9 mouse cellular contexts compared by ENCODE assay signal in the genomic region with DNA sequence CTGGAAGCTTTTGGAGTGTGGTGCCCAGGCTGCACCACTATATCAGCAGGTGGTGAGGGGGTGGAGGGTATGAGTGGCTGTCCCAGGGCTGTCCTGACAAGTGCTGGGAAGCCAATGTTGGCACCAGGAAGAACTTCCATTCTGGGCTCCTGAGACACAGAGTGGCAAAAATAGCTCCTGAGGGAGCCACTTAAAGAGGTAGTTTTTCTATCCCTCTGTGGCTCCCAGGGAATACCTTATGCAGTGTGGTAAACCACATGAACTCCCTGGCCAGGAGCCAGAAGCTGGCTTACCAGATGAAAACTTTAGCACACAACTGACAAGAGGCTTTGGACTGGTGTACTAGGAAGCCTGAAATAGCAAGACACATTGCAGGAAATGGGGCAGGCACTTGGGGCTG. TPM values are rescaled to one million over a fixed set of nuclear protein-coding genes. Genes with fewer than 3 reads are reported as not detected.
DNase-seq lines count a peak whose midpoint lies in the region; ATAC-seq lines count a peak whose summit lies in the region.
"Had no signal": no experiment of that assay in that cellular context is flagged by ENCODE, and none has a peak within 500 bp of the region (broad histone marks: within the 10 kb centered on the region; RNA-seq: fewer than 3 reads in every experiment).

No protein-coding gene starts in this region.

- H3K4me1 ChIP-seq in heart, embryonic 14.5 days (ENCODE audit: control insufficient read depth in 2 of 2, insufficient read depth in 2 of 2, low read length in 2 of 2), result peaks cover 8 to 16% of the 10 kb centered on the region in 2 experiments

- H3K9ac ChIP-seq in heart, embryonic 14.5 days (ENCODE audit: low read length), result no peak overlapping the region

- H3K27ac ChIP-seq in heart, embryonic 14.5 days (replicated peaks in 1 of 2; ENCODE audit: control insufficient read depth in 1 of 2, insufficient read depth in 1 of 2, low read depth in 2 of 2, low read length in 2 of 2), result peak overlapping the region; percentile 80 to 88

- peak; percentile 43 for DNase-seq in kidney, postnatal 10 days
- DNase-seq in kidney, adult 9 months, result no peak
- peak; percentile 61 for DNase-seq in fibroblast of lung, adult 2 months (ENCODE audit: low read depth)
- DNase-seq in urinary bladder, postnatal 25 days (ENCODE audit: low spot score), result no peak
- no peak for DNase-seq in testis, postnatal 10 days (ENCODE audit: low spot score)

- no peaks in the 10 kb centered on the region for H3K36me3 ChIP-seq in heart, embryonic 14.5 days (ENCODE audit: control insufficient read depth, insufficient read depth, low read length)

- H3K9me3 ChIP-seq in heart, embryonic 14.5 days (ENCODE audit: control insufficient read depth, low read length), result no peaks in the 10 kb centered on the region

- peak; percentile 89 for ATAC-seq in heart, embryonic 14.5 days (ENCODE audit: insufficient number of reproducible peaks, insufficient read depth, low FRiP score, low read depth)
- ATAC-seq in megakaryocyte-erythroid progenitor cell, adult 5-6 weeks (replicated peaks; ENCODE audit: low FRiP score, low TSS enrichment, poor library complexity, severe bottlenecking), result peak; percentile 58; the same call in 1 of the 2 replicates
- ATAC-seq in monocyte, adult 5-6 weeks (replicated peaks; ENCODE audit: insufficient number of reproducible peaks, low FRiP score, low TSS enrichment, poor library complexity, severe bottlenecking), result no peak

- no peak overlapping the region for H3K4me2 ChIP-seq in heart, embryonic 14.5 days (ENCODE audit: low read length)

- no peaks in the 10 kb centered on the region for H3K27me3 ChIP-seq in heart, embryonic 14.5 days (ENCODE audit: control insufficient read depth, insufficient read depth, low read length)

- no peak overlapping the region for H3K4me3 ChIP-seq in heart, embryonic 14.5 days (ENCODE audit: control insufficient read depth in 1 of 2, insufficient read depth in 1 of 2, low read depth in 1 of 2, low read length in 2 of 2)

RNA-seq across cellular contexts. Expression of a gene that starts 47.5 kb away (rescaled TPM):
- polyA plus RNA-seq in heart, embryonic 14.5 days (2014; fragmentation: Nextera tagmentation; extraction: Ambion mirVana), result 0.13 and 0.20 TPM in 2 replicates
- total RNA-seq in megakaryocyte-erythroid progenitor cell, adult 5-6 weeks (2014; fragmentation: Nextera tagmentation), result not detected in 2 replicates
- not detected in 2 replicates for total RNA-seq in megakaryocyte-erythroid progenitor cell, adult 5-6 weeks (2017)
- total RNA-seq in monocyte, adult 5-6 weeks (2017), result 0.48 to 0.97 TPM (median 0.96 TPM) in 3 replicates
- polyA plus RNA-seq: liver, adult 2 months had no signal

Comparison
In these comparisons a context has a peak if more than half of its experiments do, and no peak if none do; other contexts are left out.
1. DNase-seq: peak in kidney, postnatal 10 days (single experiment) and fibroblast of lung, adult 2 months (single experiment); none in kidney, adult 9 months (single experiment), urinary bladder, postnatal 25 days (single experiment) and testis, postnatal 10 days (single experiment).